Mouse (Mus musculus) midbrain, postnatal 0 days (tissue): ENCODE data around the gene Bcat2. TPM values are rescaled to one million over a fixed set of nuclear protein-coding genes. Genes with fewer than 3 reads are reported as not detected.
A peak's percentile ranks its signal among the peaks of the same experiment; 100 is the strongest.

Experiments
- ATAC-seq: fragments of 200-750 bp; cut with Nextera tagmentation; 2 replicates; pipeline ENCODE4 v1.8.0; 2017; ENCODE audit warnings: moderate number of reproducible peaks, mild to moderate bottlenecking, moderate TSS enrichment, moderate library complexity; ENCODE audit not compliant: low FRiP score
- DNase-seq: peaks from one replicate; pipeline ENCODE4 v3.0.0-alpha.2; 2015; ENCODE audit warnings: low spot score
- H3K27ac ChIP-seq: fragments of 300-500 bp; sonication (generic); 2 replicates; pipeline ENCODE4 v1.5.1; 2014; ENCODE audit warnings: low read depth, mild to moderate bottlenecking, low read length, mixed read lengths
- H3K27me3 ChIP-seq: fragments of 300-500 bp; sonication (generic); 2 replicates; pipeline ENCODE4 v1.6.1; 2014; ENCODE audit warnings: low read length, control low read depth, mixed read lengths; ENCODE audit not compliant: insufficient read depth
- H3K36me3 ChIP-seq: fragments of 300-500 bp; sonication (generic); 2 replicates; pipeline ENCODE4 v1.6.1; 2014; ENCODE audit warnings: low read length, control low read depth, mixed read lengths; ENCODE audit not compliant: insufficient read depth
- H3K4me1 ChIP-seq: fragments of 300-500 bp; sonication (generic); 2 replicates; pipeline ENCODE4 v1.6.1; 2014; ENCODE audit warnings: mild to moderate bottlenecking, control low read depth, antibody characterized with exemption, low read length, mixed read lengths; ENCODE audit not compliant: insufficient read depth
- H3K4me2 ChIP-seq: fragments of 300-500 bp; sonication (generic); 2 replicates; pipeline ENCODE4 v1.6.1; 2014; ENCODE audit warnings: low read depth, mild to moderate bottlenecking, low read length, mixed read lengths; ENCODE audit not compliant: poor library complexity, severe bottlenecking
- H3K4me3 ChIP-seq: fragments of 300-500 bp; sonication (generic); 2 replicates; pipeline ENCODE4 v1.5.1; 2014; ENCODE audit warnings: low read depth, mild to moderate bottlenecking, low read length, moderate library complexity
- H3K9ac ChIP-seq: fragments of 300-500 bp; sonication (generic); replicated peaks from 2 replicates; pipeline ENCODE4 v1.6.1; 2014; ENCODE audit warnings: mild to moderate bottlenecking, low read length, moderate library complexity, mixed read lengths; ENCODE audit not compliant: poor library complexity, severe bottlenecking
- H3K9me3 ChIP-seq: fragments of 300-500 bp; sonication (generic); 2 replicates; pipeline ENCODE4 v1.6.1; 2016; ENCODE audit warnings: low read length, control low read depth
- CTCF ChIP-seq: IDR thresholded peaks from 2 replicates; pipeline ENCODE4 v1.5.1; 2016; ENCODE audit warnings: antibody characterized with exemption, mild to moderate bottlenecking
- WGBS: fragments of 180-500 bp; shearing (Covaris S2); extraction: QIAGEN DNeasy Blood & Tissue Kit; methylation state at CpG from one replicate; pipeline ENCODE4 v1.1.7; 2014; 5-methylcytosine and 5-hydroxymethylcytosine counted together
- polyA plus RNA-seq: library from polyadenylated mRNA; unstranded; fragments of >200 nt; fragmentation: Nextera tagmentation; extraction: Ambion mirVana; gene quantifications from 2 replicates; pipeline ENCODE4 v1.2.1, GENCODE M21; 2015
- total RNA-seq: library from RNA; depleted of rRNA; stranded (reverse); fragments of >200 nt; gene quantifications from 2 replicates; pipeline ENCODE4 v1.2.3, GENCODE M21; 2014

The Bcat2 gene
- total and polyA plus RNA-seq, 2 experiments from 2014 or later: 12.4 to 18.3 TPM

GRCm38 (mm10) chr7:45561624-45562520 is 8.1 kb upstream of the Bcat2 start:
- no peak overlapping the region; the same call in 1 of the 2 replicates for H3K9ac ChIP-seq
- no peak overlapping the region for H3K4me3 ChIP-seq
- WGBS: 64% methylated on average over 12 of the region's 12 CpGs
- no peaks in the 10 kb centered on the region for H3K36me3 ChIP-seq
- no peak for DNase-seq
- H3K27ac ChIP-seq: no peak overlapping the region
- no peak for ATAC-seq
- no peaks in the 10 kb centered on the region for H3K9me3 ChIP-seq
- H3K4me2 ChIP-seq: 0 out of 2 replicates have a peak overlapping the region, but pooled peaks have one; percentile 9
- no peaks in the 10 kb centered on the region for H3K4me1 ChIP-seq
- TF ChIP-seq CTCF: no peak
- H3K27me3 ChIP-seq: no peaks in the 10 kb centered on the region

- Histone ChIP-seq H3K4me1 (peaks cover 3% of the 10 kb centered on the region; the same call in 1 of the 2 replicates), H3K27ac (no peak overlapping the region), H3K9me3 (no peaks in the 10 kb centered on the region), H3K4me2 (no peak overlapping the region), H3K36me3 (no peaks in the 10 kb centered on the region), H3K4me3 (no peak overlapping the region), H3K9ac (no peak overlapping the region), H3K27me3 (no peaks in the 10 kb centered on the region)
- WGBS: 82% methylated on average over 2 of the region's 2 CpGs
- TF ChIP-seq CTCF: no peak
- no peak for ATAC-seq
- no peak for DNase-seq
Observed at GRCm38 (mm10) chr7:45564811-45565210, 5.1 kb upstream of the Bcat2 start.

GRCm38 (mm10) chr7:45565446-45565845 is 4.5 kb upstream of the Bcat2 start:
- Histone ChIP-seq H3K27me3 (no peaks in the 10 kb centered on the region), H3K9me3 (no peaks in the 10 kb centered on the region), H3K4me3 (no peak overlapping the region), H3K27ac (no peak overlapping the region), H3K4me1 (peaks cover 3% of the 10 kb centered on the region; the same call in 1 of the 2 replicates), H3K36me3 (no peaks in the 10 kb centered on the region), H3K4me2 (no peak overlapping the region), H3K9ac (no peak overlapping the region)
- ATAC-seq (no peak), DNase-seq (no peak)
- WGBS: 86% methylated on average over 9 of the region's 9 CpGs
- TF ChIP-seq CTCF: no peak

- DNase-seq (no peak), ATAC-seq (no peak)
- TF ChIP-seq CTCF: no peak
- peaks cover 6% of the 10 kb centered on the region; the same call in 1 of the 2 replicates for H3K4me1 ChIP-seq
- H3K27me3 ChIP-seq: no peaks in the 10 kb centered on the region
- 75% methylated on average over 8 of the region's 8 CpGs for WGBS
- H3K4me3 ChIP-seq: no peak overlapping the region; the same call in 1 of the 2 replicates
- H3K4me2 ChIP-seq: peak overlapping the region; percentile 79; the same call in 1 of the 2 replicates
- no peaks in the 10 kb centered on the region for H3K36me3 ChIP-seq
- no peaks in the 10 kb centered on the region for H3K9me3 ChIP-seq
- no peak overlapping the region for H3K9ac ChIP-seq
- H3K27ac ChIP-seq: peak overlapping the region; percentile 67; the same call in 1 of the 2 replicates
Observed at GRCm38 (mm10) chr7:45567112-45567779, 2.7 kb upstream of the Bcat2 start.

- no peaks in the 10 kb centered on the region for H3K27me3 ChIP-seq
- WGBS: 1% methylated on average over 24 of the region's 24 CpGs
- DNase-seq (peak; percentile 94), ATAC-seq (peak; percentile 94)
- no peaks in the 10 kb centered on the region for H3K9me3 ChIP-seq
- H3K36me3 ChIP-seq: no peaks in the 10 kb centered on the region
- peak; percentile 12; the same call in 1 of the 2 replicates for TF ChIP-seq CTCF
- 0 out of 2 replicates have a peak overlapping the region, but pooled peaks have one; percentile 13 for H3K9ac ChIP-seq
- peaks cover 6% of the 10 kb centered on the region; the same call in 1 of the 2 replicates for H3K4me1 ChIP-seq
- H3K27ac ChIP-seq: peak overlapping the region; percentile 67
- H3K4me3 ChIP-seq: peak overlapping the region; percentile 44
- peak overlapping the region; percentile 79 for H3K4me2 ChIP-seq
Observed at GRCm38 (mm10) chr7:45567780-45568516, 2.0 kb upstream of the Bcat2 start.
